Mouse (Mus musculus): ENCODE data around the gene Pdzd9. TPM values are rescaled to one million over a fixed set of nuclear protein-coding genes. Genes with fewer than 3 reads are reported as not detected.

Gene Pdzd9
- polyA plus RNA-seq, 1 experiment from 2014 or later, result 0.09 TPM

DNA sequence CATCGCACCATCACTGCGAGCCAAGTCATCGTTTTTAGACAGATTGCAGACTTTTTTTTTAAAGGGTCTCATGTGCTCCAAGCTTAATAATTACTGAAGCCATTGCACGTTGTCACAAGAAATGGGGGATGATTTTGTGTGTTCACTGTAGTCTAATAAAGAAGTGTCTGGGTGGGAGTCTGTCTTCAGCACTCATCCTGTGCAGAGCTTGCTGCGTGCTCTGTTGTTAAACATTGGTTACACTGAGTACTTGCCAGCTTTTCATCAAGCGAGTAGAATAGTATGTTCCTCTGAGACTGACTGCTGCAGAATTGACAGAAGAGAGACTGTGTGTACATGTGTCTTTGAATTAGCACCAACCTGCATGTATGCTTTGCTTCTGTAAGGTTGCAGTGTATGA lies 15.1 kb upstream of the Pdzd9 start:
- WGBS (ENCODE audit: insufficient replicate concordance), result 81% methylated on average over 6 of the region's 6 CpGs
- Histone ChIP-seq H3K36me3 (no peaks in the 10 kb centered on the region), H3K9ac (no peak overlapping the region), H3K9me3 (replicated peaks) (no peaks in the 10 kb centered on the region), H3K4me3 (replicated peaks) (no peak overlapping the region), H3K27ac (no peak overlapping the region), H3K4me2 (no peak overlapping the region), H3K27me3 (no peaks in the 10 kb centered on the region), H3K4me1 (replicated peaks) (peaks cover 40% of the 10 kb centered on the region)
- no peak for ATAC-seq (ENCODE audit: low read depth)
- DNase-seq, result no peak

- no peaks in the 10 kb centered on the region for H3K36me3 ChIP-seq
- H3K4me3 ChIP-seq (replicated peaks), result no peak overlapping the region
These were observed 14.6 kb upstream of the Pdzd9 start for GRCm38 (mm10) chr7:120684731-120685161.

DNA sequence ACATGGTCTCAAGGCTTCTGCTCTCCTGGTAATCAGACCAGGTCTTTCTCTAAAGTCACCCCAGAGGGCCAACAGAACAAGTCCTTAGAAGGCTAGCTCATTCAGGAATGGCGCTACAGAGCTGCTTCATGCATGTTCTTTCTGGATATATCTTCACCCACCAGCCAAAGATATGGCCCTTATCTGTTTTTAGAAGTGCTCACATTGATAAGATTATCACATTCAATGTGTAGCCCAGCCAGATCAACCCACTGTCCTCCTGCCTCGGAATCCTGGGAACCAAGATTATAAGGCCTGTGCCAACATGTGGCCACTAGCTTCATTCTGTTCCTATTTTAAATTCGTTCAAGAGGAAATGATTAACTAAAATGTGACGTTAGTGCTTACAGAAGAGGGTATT lies 11.9 kb upstream of the Pdzd9 start:
- Histone ChIP-seq H3K4me3 (replicated peaks) (no peak overlapping the region), H3K9ac (no peak overlapping the region), H3K36me3 (no peaks in the 10 kb centered on the region), H3K27ac (no peak overlapping the region), H3K4me2 (no peak overlapping the region), H3K27me3 (no peaks in the 10 kb centered on the region), H3K4me1 (replicated peaks) (peaks cover 62% of the 10 kb centered on the region), H3K9me3 (replicated peaks) (no peaks in the 10 kb centered on the region)
- DNase-seq, result no peak
- 24% methylated on average over 4 of the region's 4 CpGs for WGBS (ENCODE audit: insufficient replicate concordance)
- ATAC-seq (ENCODE audit: low read depth), result no peak; the same call in 1 of the 2 replicates

More at GRCm38 (mm10) chr7:120684731-120685161, 14.6 kb upstream of the Pdzd9 start:
- Histone ChIP-seq H3K4me1 (replicated peaks) (peaks cover 45% of the 10 kb centered on the region), H3K4me2 (no peak overlapping the region), H3K9ac (no peak overlapping the region), H3K27ac (no peak overlapping the region), H3K27me3 (no peaks in the 10 kb centered on the region), H3K9me3 (replicated peaks) (no peaks in the 10 kb centered on the region)
- 78% methylated on average over 2 of the region's 2 CpGs for WGBS (ENCODE audit: insufficient replicate concordance)
- DNase-seq, result no peak
- ATAC-seq (ENCODE audit: low read depth), result no peak

DNA sequence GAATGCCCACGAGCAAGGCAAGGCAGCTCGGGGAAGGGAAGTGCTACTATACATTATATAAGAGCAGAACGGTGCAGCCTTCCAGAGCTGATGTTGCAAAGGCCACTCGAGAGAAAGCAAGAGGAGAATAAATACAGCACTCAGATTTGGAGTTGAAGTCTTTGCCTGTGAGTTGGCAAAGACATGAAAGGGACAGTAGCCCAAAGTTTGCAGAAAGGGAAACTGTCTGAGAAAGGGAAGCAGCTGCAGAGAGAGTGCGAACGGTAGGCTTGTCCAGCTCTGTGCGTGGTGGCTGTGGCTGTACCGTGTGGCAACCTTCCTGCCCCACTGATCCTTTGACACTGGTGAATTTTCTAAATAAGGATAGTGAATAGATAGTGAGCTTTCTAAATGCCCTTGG lies 8.9 kb upstream of the Pdzd9 start:
- Histone ChIP-seq H3K9me3 (replicated peaks) (no peaks in the 10 kb centered on the region), H3K27me3 (no peaks in the 10 kb centered on the region), H3K36me3 (no peaks in the 10 kb centered on the region), H3K9ac (peak overlapping the region; percentile 91), H3K27ac (no peak overlapping the region), H3K4me3 (replicated peaks) (peak overlapping the region; percentile 91), H3K4me2 (peak overlapping the region; percentile 91), H3K4me1 (replicated peaks) (peaks cover 61% of the 10 kb centered on the region)
- DNase-seq, result no peak
- WGBS (ENCODE audit: insufficient replicate concordance), result 22% methylated on average over 8 of the region's 8 CpGs
- no peak for ATAC-seq (ENCODE audit: low read depth)

DNA sequence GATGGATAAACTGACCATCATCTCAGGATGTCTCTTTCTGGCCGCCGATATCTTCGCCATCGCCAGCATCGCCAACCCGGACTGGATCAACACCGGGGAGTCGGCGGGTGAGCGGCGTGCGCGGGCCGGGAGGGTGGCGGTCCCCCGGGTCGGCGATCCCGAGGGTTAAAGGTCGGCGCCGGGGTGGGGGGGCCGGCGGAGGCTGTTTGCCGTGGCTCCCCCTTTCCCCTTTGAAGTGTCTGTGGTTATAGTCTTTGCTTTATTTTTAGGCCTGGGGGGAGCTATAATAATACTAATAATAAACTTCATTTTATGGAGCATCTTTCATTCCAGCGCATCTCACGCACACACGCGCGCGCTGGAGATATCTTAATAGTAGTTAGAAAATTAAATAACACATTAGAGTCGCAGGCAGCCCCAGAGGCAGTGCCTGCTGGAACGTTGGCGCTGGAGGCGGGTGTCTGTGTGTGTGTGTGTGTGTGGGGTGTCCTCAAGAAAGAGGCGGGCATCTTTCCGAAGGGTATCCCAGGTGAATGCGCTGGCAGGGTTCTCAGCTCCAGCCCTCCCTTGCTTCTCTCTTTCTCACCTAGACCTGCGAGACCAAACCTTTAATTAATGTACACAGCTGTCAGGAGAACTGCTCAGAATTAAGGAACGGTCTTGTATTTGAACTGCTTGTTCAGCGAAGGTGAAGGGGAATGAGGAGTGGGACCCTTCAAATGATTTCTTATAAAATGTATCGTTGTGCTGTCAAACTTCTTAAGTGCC lies 7.8 kb upstream of the Pdzd9 start:
- DNase-seq, result peak; percentile 36
- Histone ChIP-seq H3K4me1 (replicated peaks) (peaks cover 61% of the 10 kb centered on the region), H3K4me3 (replicated peaks) (peak overlapping the region; percentile 91), H3K4me2 (peak overlapping the region; percentile 91), H3K36me3 (no peaks in the 10 kb centered on the region), H3K27ac (peak overlapping the region; percentile 72), H3K9me3 (replicated peaks) (no peaks in the 10 kb centered on the region), H3K27me3 (no peaks in the 10 kb centered on the region), H3K9ac (peak overlapping the region; percentile 91)
- 1% methylated on average over 42 of the region's 42 CpGs for WGBS (ENCODE audit: insufficient replicate concordance)
- peak; percentile 76 for ATAC-seq (ENCODE audit: low read depth)

DNA sequence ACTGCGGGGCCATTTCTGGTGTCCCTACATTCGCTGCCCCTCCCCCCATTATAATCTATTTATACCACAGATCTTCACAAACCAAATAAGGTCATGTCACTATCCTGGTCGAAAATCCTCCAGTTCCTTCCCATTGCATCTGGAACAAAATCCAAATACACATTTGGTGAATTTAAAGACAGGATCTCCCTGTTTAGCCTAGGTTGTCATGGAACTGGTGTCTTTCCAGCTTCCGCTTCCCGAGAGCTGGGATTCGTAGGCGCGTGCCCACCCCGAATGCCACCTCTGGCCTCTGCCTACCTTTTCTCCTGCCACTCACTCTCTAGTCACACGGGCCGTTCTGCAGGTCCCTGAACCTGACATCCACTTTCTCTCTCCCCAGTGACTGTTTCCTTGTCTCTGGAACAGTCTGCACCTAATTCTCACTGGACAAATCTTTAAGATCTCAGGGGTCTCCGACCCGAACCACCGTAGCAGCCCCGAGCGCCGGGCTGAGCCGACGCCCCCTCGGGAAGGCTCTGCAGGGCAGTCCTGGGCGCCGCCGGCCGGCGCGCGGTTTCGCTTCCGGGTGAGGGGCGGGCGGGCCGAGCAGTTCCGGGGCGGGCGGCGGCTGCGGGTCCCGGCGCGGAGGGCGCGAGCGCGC lies 7.0 kb upstream of the Pdzd9 start, which contains the start of gene Mosmo:
TSS of gene Mosmo (plus strand) at position 618 of the 643 bp plus-strand sequence.
- Histone ChIP-seq H3K27me3 (no peaks in the 10 kb centered on the region), H3K9me3 (replicated peaks) (no peaks in the 10 kb centered on the region), H3K9ac (peak within 1 kb of the TSS; percentile 91), H3K4me3 (replicated peaks) (peak within 1 kb of the TSS; percentile 91), H3K4me1 (replicated peaks) (peaks cover 54% of the 10 kb centered on the region), H3K27ac (peak within 1 kb of the TSS; percentile 72), H3K36me3 (no peaks in the 10 kb centered on the region), H3K4me2 (peak within 1 kb of the TSS; percentile 91)
- peak; percentile 93 for ATAC-seq (ENCODE audit: low read depth)
- peak; percentile 55 for DNase-seq
- under 1% methylated on average over 44 of the region's 44 CpGs for WGBS (ENCODE audit: insufficient replicate concordance)

DNA sequence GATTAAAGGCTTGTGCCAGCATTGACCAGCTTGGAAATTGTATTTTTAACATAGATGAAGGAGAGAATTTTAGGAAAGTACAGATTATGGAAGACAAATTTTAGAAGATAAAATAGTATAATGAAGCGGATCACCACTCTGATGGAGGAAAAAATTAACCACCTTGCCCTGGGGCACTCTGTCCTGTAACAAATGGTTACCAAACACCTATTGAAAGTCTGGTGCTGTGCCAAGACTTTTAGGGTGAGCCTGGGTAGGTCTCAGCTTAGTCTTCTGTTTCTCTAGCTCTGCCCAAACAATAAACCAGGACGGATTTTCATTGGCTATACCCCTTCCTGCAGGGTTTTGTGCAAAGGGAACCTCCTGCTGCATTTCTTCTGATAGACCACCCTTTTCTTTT lies 1.1 kb upstream of the Pdzd9 start:
- no peak overlapping the region for H3K4me2 ChIP-seq
- peaks cover 6% of the 10 kb centered on the region for H3K4me1 ChIP-seq (replicated peaks)
- H3K27me3 ChIP-seq, result no peaks in the 10 kb centered on the region
- DNase-seq (no peak), ATAC-seq (ENCODE audit: low read depth) (no peak)
- H3K9ac ChIP-seq, result no peak overlapping the region
- no peak overlapping the region for H3K27ac ChIP-seq
- H3K4me3 ChIP-seq (replicated peaks), result no peak overlapping the region
- 58% methylated on average over 2 of the region's 2 CpGs for WGBS (ENCODE audit: insufficient replicate concordance)
- no peaks in the 10 kb centered on the region for H3K36me3 ChIP-seq
- no peaks in the 10 kb centered on the region for H3K9me3 ChIP-seq (replicated peaks)

GRCm38 (mm10) chr7:120662079-120662478 lies 8.1 kb downstream of the Pdzd9 start:
- no peak for ATAC-seq (ENCODE audit: low read depth)
- Histone ChIP-seq H3K36me3 (peaks cover 36% of the 10 kb centered on the region), H3K27ac (no peak overlapping the region), H3K9ac (no peak overlapping the region), H3K4me3 (replicated peaks) (no peak overlapping the region), H3K9me3 (replicated peaks) (no peaks in the 10 kb centered on the region), H3K4me1 (replicated peaks) (no peaks in the 10 kb centered on the region), H3K27me3 (no peaks in the 10 kb centered on the region), H3K4me2 (no peak overlapping the region)
- 64% methylated on average over 4 of the region's 4 CpGs for WGBS (ENCODE audit: insufficient replicate concordance)
- no peak for DNase-seq

DNA sequence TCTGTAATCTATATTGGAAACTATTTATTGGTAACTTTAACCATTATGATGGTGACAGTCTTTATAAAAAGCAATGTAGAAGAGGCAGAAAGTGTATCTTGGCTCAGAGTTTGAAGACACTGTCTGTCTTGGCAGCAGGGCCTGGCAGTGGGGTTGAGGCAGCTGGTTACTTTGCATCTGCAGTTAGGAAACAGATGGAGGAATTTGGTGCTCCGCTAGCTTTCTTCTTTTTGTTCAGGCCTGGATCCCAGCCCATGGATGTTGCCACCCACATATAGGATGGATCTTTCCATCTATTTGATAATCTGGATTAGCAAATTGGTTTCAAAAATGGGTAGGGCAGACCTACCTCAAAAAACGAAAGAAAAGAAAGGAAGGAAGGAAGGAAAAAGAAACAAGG lies 22.3 kb downstream of the Pdzd9 start:
- no peak overlapping the region for H3K4me2 ChIP-seq
- no peak overlapping the region for H3K4me3 ChIP-seq (replicated peaks)
- no peaks in the 10 kb centered on the region for H3K9me3 ChIP-seq (replicated peaks)
- H3K27me3 ChIP-seq, result no peaks in the 10 kb centered on the region
- WGBS (ENCODE audit: insufficient replicate concordance), result 68% methylated on average over 2 of the region's 2 CpGs
- H3K27ac ChIP-seq, result no peak overlapping the region
- no peak for ATAC-seq (ENCODE audit: low read depth)
- H3K4me1 ChIP-seq (replicated peaks), result no peaks in the 10 kb centered on the region
- no peak for DNase-seq
- H3K36me3 ChIP-seq, result peaks cover 87% of the 10 kb centered on the region
- H3K9ac ChIP-seq, result no peak overlapping the region

DNA sequence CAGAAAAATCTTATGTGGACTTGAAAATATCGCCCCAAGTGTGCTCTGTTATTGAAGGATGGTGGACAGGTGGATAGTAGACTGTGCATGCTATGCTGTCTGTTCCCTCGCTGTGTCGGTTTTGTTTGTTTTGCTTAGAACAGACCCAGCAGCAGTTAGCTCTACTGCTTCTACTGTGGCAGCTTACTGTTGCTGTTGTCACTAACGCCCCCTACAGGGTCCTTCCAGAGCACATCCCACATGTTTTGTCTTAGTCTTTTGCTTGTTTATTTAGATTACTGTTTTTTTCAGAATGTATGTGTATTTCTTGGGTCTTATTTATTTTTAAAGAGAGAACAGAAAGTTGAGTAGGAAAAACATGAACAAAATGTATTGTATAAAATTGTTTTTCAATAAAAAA lies 26.9 kb downstream of the Pdzd9 start:
- DNase-seq, result no peak
- 68% methylated on average over 4 of the region's 4 CpGs for WGBS (ENCODE audit: insufficient replicate concordance)

DNA sequence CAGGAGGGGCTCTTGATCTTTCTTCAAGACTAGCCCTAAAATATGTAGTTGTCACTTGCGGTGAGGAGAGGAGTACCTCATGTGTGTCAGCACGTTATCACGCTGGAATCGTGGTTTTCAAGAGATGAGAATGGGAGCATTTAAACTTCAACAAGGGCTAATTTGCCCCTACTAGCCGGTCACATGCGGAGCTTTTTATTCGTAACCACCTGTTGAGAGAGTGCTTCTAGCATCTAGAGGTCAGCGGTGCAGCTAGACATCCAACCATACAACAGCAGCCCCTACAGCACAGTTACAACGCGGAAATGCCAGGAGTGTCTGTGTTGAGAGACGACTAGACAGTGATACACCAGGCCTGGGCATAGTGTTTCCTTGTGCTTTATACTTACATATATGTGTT lies 34.3 kb downstream of the Pdzd9 start:
- DNase-seq, result peak; percentile 23

More for the DNA sequence above, 26.9 kb downstream of the Pdzd9 start:
- Histone ChIP-seq H3K9me3 (replicated peaks) (no peaks in the 10 kb centered on the region), H3K9ac (no peak overlapping the region), H3K36me3 (peaks cover 78% of the 10 kb centered on the region), H3K4me2 (no peak overlapping the region), H3K4me3 (replicated peaks) (no peak overlapping the region), H3K27ac (no peak overlapping the region), H3K27me3 (no peaks in the 10 kb centered on the region), H3K4me1 (replicated peaks) (no peaks in the 10 kb centered on the region)
- ATAC-seq (ENCODE audit: low read depth), result no peak

More for the DNA sequence above, 34.3 kb downstream of the Pdzd9 start:
- Histone ChIP-seq H3K4me2 (peak overlapping the region; percentile 74), H3K36me3 (peaks cover 33% of the 10 kb centered on the region), H3K27me3 (no peaks in the 10 kb centered on the region), H3K4me3 (replicated peaks) (peak overlapping the region; percentile 98), H3K27ac (peak overlapping the region; percentile 87; the same call in 1 of the 2 replicates), H3K9me3 (replicated peaks) (no peaks in the 10 kb centered on the region), H3K4me1 (replicated peaks) (peaks cover 20% of the 10 kb centered on the region), H3K9ac (peak overlapping the region; percentile 96)
- ATAC-seq (ENCODE audit: low read depth), result no peak; the same call in 1 of the 2 replicates
- WGBS (ENCODE audit: insufficient replicate concordance), result 1% methylated on average over 11 of the region's 11 CpGs
